Mouse (Mus musculus) limb, embryonic 11.5 days (tissue): ENCODE results near the gene Hmgb2. TPM values are rescaled to one million over a fixed set of nuclear protein-coding genes. Genes with fewer than 3 reads are reported as not detected.

Experiments
- ATAC-seq: fragments of 200-750 bp; cut with Nextera tagmentation; 2 replicates; pipeline ENCODE4 v1.8.0; 2017; ENCODE audit warnings: low read depth; ENCODE audit not compliant: insufficient number of reproducible peaks, low FRiP score, low TSS enrichment
- DNase-seq: peaks from one replicate; pipeline ENCODE4 v3.0.0-alpha.2; 2015; ENCODE audit warnings: low spot score
- H3K27ac ChIP-seq: fragments of 300-500 bp; sonication (generic); replicated peaks from 2 replicates; pipeline ENCODE4 v1.5.1; 2014; ENCODE audit warnings: low read depth, mild to moderate bottlenecking, low read length
- H3K27me3 ChIP-seq: fragments of 300-500 bp; sonication (generic); 2 replicates; pipeline ENCODE4 v1.6.1; 2014; ENCODE audit warnings: mild to moderate bottlenecking, low read length, mixed read lengths; ENCODE audit not compliant: control insufficient read depth, insufficient read depth
- H3K36me3 ChIP-seq: fragments of 300-500 bp; sonication (generic); 2 replicates; pipeline ENCODE4 v1.6.1; 2014; ENCODE audit warnings: mild to moderate bottlenecking, low read length, moderate library complexity, mixed read lengths; ENCODE audit not compliant: control insufficient read depth, insufficient read depth
- H3K4me1 ChIP-seq: fragments of 300-500 bp; sonication (generic); 2 replicates; pipeline ENCODE4 v1.6.1; 2014; ENCODE audit warnings: low read length, mixed read lengths; ENCODE audit not compliant: control insufficient read depth, insufficient read depth
- H3K4me2 ChIP-seq: fragments of 300-500 bp; sonication (generic); 2 replicates; pipeline ENCODE4 v1.6.1; 2014; ENCODE audit warnings: low read depth, mild to moderate bottlenecking, moderate library complexity; ENCODE audit not compliant: severe bottlenecking
- H3K4me3 ChIP-seq: fragments of 300-500 bp; sonication (generic); 2 replicates; pipeline ENCODE4 v1.5.1; 2014; ENCODE audit warnings: low read depth, low read length
- H3K9ac ChIP-seq: fragments of 300-500 bp; sonication (generic); 2 replicates; pipeline ENCODE4 v1.6.1; 2014; ENCODE audit warnings: mild to moderate bottlenecking, low read length
- H3K9me3 ChIP-seq: fragments of 300-500 bp; sonication (generic); 2 replicates; pipeline ENCODE4 v1.6.1; 2016; ENCODE audit warnings: low read length; ENCODE audit not compliant: control insufficient read depth
- WGBS: fragments of 180-500 bp; shearing (Covaris S2); extraction: QIAGEN DNeasy Blood & Tissue Kit; methylation state at CpG from one replicate; pipeline ENCODE4 v1.1.7; 2014; 5-methylcytosine and 5-hydroxymethylcytosine counted together
- polyA plus RNA-seq: library from polyadenylated mRNA; unstranded; fragments of >200 nt; fragmentation: Nextera tagmentation; extraction: Ambion mirVana; gene quantifications from 2 replicates; pipeline ENCODE4 v1.2.1, GENCODE M21; 2014

Gene Hmgb2
- polyA plus RNA-seq, 1 experiment from 2014 or later = 597 TPM

- no peaks in the 10 kb centered on the region for H3K36me3 ChIP-seq
- H3K4me3 ChIP-seq = no peak overlapping the region
- no peaks in the 10 kb centered on the region for H3K4me1 ChIP-seq
- WGBS = 78% methylated on average over 14 of the region's 14 CpGs
- no peak overlapping the region for H3K9ac ChIP-seq
- DNase-seq (no peak), ATAC-seq (no peak)
- no peak overlapping the region for H3K27ac ChIP-seq
- H3K4me2 ChIP-seq = no peak overlapping the region
- no peaks in the 10 kb centered on the region for H3K9me3 ChIP-seq
- no peaks in the 10 kb centered on the region for H3K27me3 ChIP-seq
Observed at GRCm38 (mm10) chr8:57552102-57553032, 40.7 kb downstream of the Hmgb2 start.

GRCm38 (mm10) chr8:57560926-57561325, 49.2 kb downstream of the Hmgb2 start:
- DNase-seq = no peak
- no peak overlapping the region for H3K27ac ChIP-seq
- no peak overlapping the region for H3K4me3 ChIP-seq
- H3K27me3 ChIP-seq = no peaks in the 10 kb centered on the region
- H3K9ac ChIP-seq = no peak overlapping the region
- no peaks in the 10 kb centered on the region for H3K4me1 ChIP-seq
- H3K9me3 ChIP-seq = no peaks in the 10 kb centered on the region
- H3K4me2 ChIP-seq = no peak overlapping the region
- ATAC-seq = 0 out of 2 replicates have a peak, but pooled peaks have one; percentile 44
- whole genome bisulfite sequencing = 94% methylated on average over 9 of the region's 9 CpGs
- H3K36me3 ChIP-seq = no peaks in the 10 kb centered on the region

DNA sequence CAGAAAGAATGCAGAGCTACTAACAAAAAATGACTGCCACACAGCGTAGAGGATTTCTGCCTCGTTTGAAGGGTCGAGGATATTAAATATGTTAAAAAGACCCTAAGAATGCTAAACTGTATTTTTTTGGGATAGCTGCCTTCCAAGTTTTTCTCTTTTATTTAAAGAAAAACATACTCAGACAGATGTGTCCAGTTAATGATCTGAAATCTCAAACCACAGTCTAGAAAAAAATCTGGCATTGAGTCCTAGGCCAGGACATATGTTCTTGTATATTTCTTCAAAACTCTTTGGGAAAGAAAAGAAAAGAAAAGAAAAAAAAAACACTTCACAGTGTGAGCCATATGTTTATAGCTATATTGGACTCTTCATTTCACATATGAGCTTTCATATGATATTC, 51.0 kb downstream of the Hmgb2 start:
- DNase-seq (no peak), ATAC-seq (no peak)
- H3K9ac ChIP-seq = no peak overlapping the region
- H3K4me3 ChIP-seq = no peak overlapping the region
- no peaks in the 10 kb centered on the region for H3K4me1 ChIP-seq
- no peaks in the 10 kb centered on the region for H3K27me3 ChIP-seq
- no peak overlapping the region for H3K27ac ChIP-seq
- H3K36me3 ChIP-seq = no peaks in the 10 kb centered on the region
- H3K9me3 ChIP-seq = no peaks in the 10 kb centered on the region
- 90% methylated on average over 3 of the region's 3 CpGs for WGBS
- H3K4me2 ChIP-seq = no peak overlapping the region

DNA sequence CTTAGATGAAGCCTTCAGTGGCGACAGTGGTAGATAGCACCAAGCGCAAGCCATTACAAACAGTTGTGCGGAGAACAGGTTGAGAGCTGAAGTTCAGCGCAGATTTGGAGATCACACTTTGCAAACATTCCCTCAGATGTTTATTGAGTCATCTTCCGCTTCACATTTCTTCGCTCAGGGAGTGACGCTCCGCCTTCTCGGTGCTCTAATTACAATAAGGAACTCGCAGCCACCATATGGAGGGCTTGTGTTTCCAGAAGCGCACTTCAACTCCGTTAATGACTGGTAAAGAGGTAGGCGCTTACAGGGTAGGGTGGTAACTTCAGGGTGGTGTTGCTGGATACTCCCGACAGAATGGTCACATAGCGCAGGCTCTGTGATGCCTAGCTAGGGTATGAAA, 52.0 kb downstream of the Hmgb2 start:
- DNase-seq (no peak), ATAC-seq (no peak)
- H3K36me3 ChIP-seq = no peaks in the 10 kb centered on the region
- 86% methylated on average over 15 of the region's 15 CpGs for WGBS
- H3K27ac ChIP-seq = no peak overlapping the region
- no peak overlapping the region for H3K4me2 ChIP-seq
- no peak overlapping the region for H3K9ac ChIP-seq
- H3K4me1 ChIP-seq = no peaks in the 10 kb centered on the region
- H3K4me3 ChIP-seq = no peak overlapping the region
- no peaks in the 10 kb centered on the region for H3K9me3 ChIP-seq
- no peaks in the 10 kb centered on the region for H3K27me3 ChIP-seq

- Histone ChIP-seq H3K27me3 (no peaks in the 10 kb centered on the region), H3K4me2 (no peak overlapping the region), H3K36me3 (no peaks in the 10 kb centered on the region), H3K4me1 (no peaks in the 10 kb centered on the region), H3K9me3 (no peaks in the 10 kb centered on the region), H3K27ac (no peak overlapping the region), H3K9ac (no peak overlapping the region), H3K4me3 (no peak overlapping the region)
- ATAC-seq (no peak), DNase-seq (no peak)
- 88% methylated on average over 5 of the region's 6 CpGs for WGBS
Observed at GRCm38 (mm10) chr8:57565039-57565438, 53.3 kb downstream of the Hmgb2 start.

Other genes with a start within 250 kb of the Hmgb2 start
- gene Hand2, start 190.9 kb upstream of the Hmgb2 start, polyA plus RNA-seq = 27.3 and 30.3 TPM in 2 replicates
- 1.1 and 1.4 TPM in 2 replicates for gene Scrg1, start 56.0 kb upstream of the Hmgb2 start, polyA plus RNA-seq
- 93.7 and 97.7 TPM in 2 replicates for gene Sap30, start 24.0 kb upstream of the Hmgb2 start, polyA plus RNA-seq
- 18.8 and 22.6 TPM in 2 replicates for gene Galnt7, start 141.1 kb downstream of the Hmgb2 start, polyA plus RNA-seq